Mouse (Mus musculus): ENCODE data around the gene Ccdc142.

DNA sequence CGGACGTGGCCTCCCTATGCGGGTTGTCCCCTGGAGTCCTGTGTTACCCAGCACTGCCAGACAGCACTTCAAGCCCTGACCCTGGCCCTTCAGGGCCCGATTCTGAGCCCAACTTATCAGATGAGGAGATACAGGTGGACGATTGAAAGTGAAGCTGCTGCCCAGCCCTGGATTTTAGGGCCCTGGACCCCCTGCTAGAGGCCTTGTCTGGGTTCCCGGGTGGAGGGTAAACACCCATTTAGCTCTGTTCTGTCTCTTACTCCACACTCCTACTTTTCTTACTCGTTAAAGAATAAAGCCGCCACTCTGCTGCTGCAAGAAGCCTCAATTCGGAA lies 13.5 kb upstream of the Ccdc142 start:
- TF ChIP-seq CTCF (IDR thresholded peaks at IDR 0.05) (no peak), EP300 (IDR thresholded peaks at IDR 0.05) (no peak)
